Mouse (Mus musculus) WW6 (cell line): Measurements from ENCODE around the gene Nampt.
"Not testable (repeated sequence)": the region's sequence is repeated elsewhere in the genome, so short reads cannot be mapped to it uniquely, and the experiment has no call there.

Source experiments
- DNase-seq: peaks from one replicate; pipeline ENCODE4 v3.0.0-alpha.2; 2013; ENCODE audit warnings: low read depth, low spot score

Nampt gene

GRCm38 (mm10) chr12:32841442-32841900, 22.1 kb downstream of the Nampt start:
- no peak for DNase-seq

GRCm38 (mm10) chr12:32846325-32846724, 27.0 kb downstream of the Nampt start:
- no peak for DNase-seq

GRCm38 (mm10) chr12:32853757-32854156, 34.4 kb downstream of the Nampt start:
- no peak for DNase-seq

- DNase-seq: no peak
Measured at GRCm38 (mm10) chr12:32854866-32855265, 35.5 kb downstream of the Nampt start.

GRCm38 (mm10) chr12:32855398-32855797, 36.1 kb downstream of the Nampt start:
- no peak for DNase-seq

- DNase-seq: no peak
Measured at GRCm38 (mm10) chr12:32856707-32857511, 37.6 kb downstream of the Nampt start.

GRCm38 (mm10) chr12:32858444-32858843, 39.1 kb downstream of the Nampt start:
- no peak for DNase-seq

GRCm38 (mm10) chr12:32860820-32861219, 41.5 kb downstream of the Nampt start:
- DNase-seq: no peak

GRCm38 (mm10) chr12:32870815-32871214, 51.5 kb downstream of the Nampt start:
- DNase-seq: no peak

- no peak for DNase-seq
Measured at GRCm38 (mm10) chr12:32877500-32877899, 58.2 kb downstream of the Nampt start.

- DNase-seq: no peak
Measured at GRCm38 (mm10) chr12:32877964-32878571, 58.7 kb downstream of the Nampt start.

GRCm38 (mm10) chr12:32879371-32879770, 60.0 kb downstream of the Nampt start:
- no peak for DNase-seq

- no peak for DNase-seq
Measured at GRCm38 (mm10) chr12:32884356-32884755, 65.0 kb downstream of the Nampt start.

- DNase-seq: no peak
Measured at GRCm38 (mm10) chr12:32885041-32885440, 65.7 kb downstream of the Nampt start.

GRCm38 (mm10) chr12:32886353-32886752, 67.0 kb downstream of the Nampt start:
- DNase-seq: no peak

- DNase-seq: no peak
Measured at GRCm38 (mm10) chr12:32888226-32888625, 68.9 kb downstream of the Nampt start.

- no peak for DNase-seq
Measured at GRCm38 (mm10) chr12:32889846-32890245, 70.5 kb downstream of the Nampt start.

- DNase-seq: no peak
Measured at GRCm38 (mm10) chr12:32890455-32890854, 71.1 kb downstream of the Nampt start.

- DNase-seq: not testable (repeated sequence)
Measured at GRCm38 (mm10) chr12:32891271-32891670, 71.9 kb downstream of the Nampt start.

GRCm38 (mm10) chr12:32893212-32893611, 73.9 kb downstream of the Nampt start:
- no peak for DNase-seq

- no peak for DNase-seq
Measured at GRCm38 (mm10) chr12:32895806-32896205, 76.5 kb downstream of the Nampt start.

GRCm38 (mm10) chr12:32896496-32896895, 77.2 kb downstream of the Nampt start:
- no peak for DNase-seq
